In genomic region chr11:87427273-87428050, GRCm38 (mm10) we compare ENCODE assay signal across 10 mouse cellular contexts. TPM values are rescaled to one million over a fixed set of nuclear protein-coding genes. Genes with fewer than 3 reads are reported as not detected.
DNase-seq lines count a peak whose midpoint lies in the region; ATAC-seq and TF ChIP-seq lines count a peak whose summit lies in the region.
"Had no signal": no experiment of that assay in that cellular context is flagged by ENCODE, and none has a peak within 500 bp of the region (broad histone marks: within the 10 kb centered on the region; RNA-seq: fewer than 3 reads in every experiment).

No protein-coding gene starts in this region.

- no peak for TF ChIP-seq EP300 in heart, postnatal 0 days (IDR thresholded peaks at IDR 0.05; ENCODE audit: low read depth)

- H3K36me3 ChIP-seq in kidney, embryonic 15.5 days: no peaks in the 10 kb centered on the region
- H3K36me3 ChIP-seq in heart, postnatal 0 days (replicated peaks; ENCODE audit: control insufficient read depth, insufficient read depth, low read length): no peaks in the 10 kb centered on the region
- no peaks in the 10 kb centered on the region for H3K36me3 ChIP-seq in midbrain, embryonic 13.5 days

- no peak for ATAC-seq in kidney, embryonic 15.5 days (replicated peaks; ENCODE audit: low FRiP score)
- no peak for ATAC-seq in heart, postnatal 0 days (ENCODE audit: insufficient read depth, low read depth)
- ATAC-seq in midbrain, embryonic 13.5 days: no peak

- H3K4me3 ChIP-seq in kidney, embryonic 15.5 days (replicated peaks): no peak overlapping the region
- H3K4me3 ChIP-seq in heart, postnatal 0 days (ENCODE audit: low read depth, low read length): no peak overlapping the region
- no peak overlapping the region for H3K4me3 ChIP-seq in midbrain, embryonic 13.5 days (replicated peaks)
- H3K4me3 ChIP-seq: erythroblast, embryonic 14.5 days had no signal

- peak overlapping the region; percentile 68 for H3K27ac ChIP-seq in kidney, embryonic 15.5 days
- H3K27ac ChIP-seq in heart, postnatal 0 days (ENCODE audit: low read depth): peak overlapping the region; percentile 77
- H3K27ac ChIP-seq in midbrain, embryonic 13.5 days: peak overlapping the region; percentile 78

- no peaks in the 10 kb centered on the region for H3K9me3 ChIP-seq in kidney, embryonic 15.5 days (replicated peaks)
- H3K9me3 ChIP-seq in heart, postnatal 0 days (replicated peaks; ENCODE audit: control insufficient read depth, low read length): no peaks in the 10 kb centered on the region
- no peaks in the 10 kb centered on the region for H3K9me3 ChIP-seq in midbrain, embryonic 13.5 days
- H3K9me3 ChIP-seq: megakaryocyte, embryonic 14.5 days had no signal

- TF ChIP-seq CTCF in heart, postnatal 0 days (IDR thresholded peaks at IDR 0.05; ENCODE audit: low read depth): no peak

- peaks cover 7% of the 10 kb centered on the region; the same call in 1 of the 2 replicates for H3K4me1 ChIP-seq in kidney, embryonic 15.5 days
- no peaks in the 10 kb centered on the region for H3K4me1 ChIP-seq in heart, postnatal 0 days (ENCODE audit: control insufficient read depth, insufficient read depth)
- peaks cover 5% of the 10 kb centered on the region for H3K4me1 ChIP-seq in midbrain, embryonic 13.5 days (replicated peaks)

- WGBS in kidney, embryonic 15.5 days: 46% methylated on average over 1 of the region's 1 CpGs
- 55% methylated on average over 1 of the region's 1 CpGs for WGBS in heart, postnatal 0 days
- 55% methylated on average over 1 of the region's 1 CpGs for WGBS in midbrain, embryonic 13.5 days

- no peak for DNase-seq in kidney, postnatal 10 days
- peak; percentile 86 for DNase-seq in Muller cell, postnatal 12 days (ENCODE audit: inconsistent ontology term)
- DNase-seq in heart, postnatal 0 days (ENCODE audit: low spot score): peak; percentile 16
- DNase-seq in spleen, postnatal 10 days (ENCODE audit: low spot score in 2 of 2): no peak
- no peak for DNase-seq in frontal cortex, postnatal 36 days (ENCODE audit: low spot score in 2 of 2)
- no peak for DNase-seq in natural killer cell, adult 2 months (ENCODE audit: low spot score in 2 of 2)

- H3K27me3 ChIP-seq in kidney, embryonic 15.5 days: no peaks in the 10 kb centered on the region
- H3K27me3 ChIP-seq in heart, postnatal 0 days (ENCODE audit: control insufficient read depth, insufficient read depth, low read length): no peaks in the 10 kb centered on the region
- H3K27me3 ChIP-seq in midbrain, embryonic 13.5 days: no peaks in the 10 kb centered on the region
- H3K27me3 ChIP-seq: megakaryocyte, embryonic 14.5 days had no signal

- no peak overlapping the region for H3K4me2 ChIP-seq in kidney, embryonic 15.5 days
- no peak overlapping the region for H3K4me2 ChIP-seq in heart, postnatal 0 days (ENCODE audit: low read depth, low read length)
- no peak overlapping the region for H3K4me2 ChIP-seq in midbrain, embryonic 13.5 days (replicated peaks)

- no peak overlapping the region for H3K9ac ChIP-seq in kidney, embryonic 15.5 days
- no peak overlapping the region for H3K9ac ChIP-seq in heart, postnatal 0 days (replicated peaks; ENCODE audit: low read depth, low read length)
- no peak overlapping the region for H3K9ac ChIP-seq in midbrain, embryonic 13.5 days (replicated peaks)

RNA-seq across cellular contexts. Expression of gene Tex14, which starts 22.6 kb away (rescaled TPM):
- 0.60 and 0.65 TPM in 2 replicates for polyA plus RNA-seq in kidney, embryonic 15.5 days (2015; fragmentation: Nextera tagmentation; extraction: Ambion mirVana)
- total RNA-seq in heart, postnatal 0 days (2014; rRNA removed; ENCODE audit: low replicate concordance): 0.04 and 0.46 TPM in 2 replicates
- polyA plus RNA-seq in heart, postnatal 0 days (2015; fragmentation: Nextera tagmentation; extraction: Ambion mirVana): 0.22 TPM in 1 of 2 replicates, not detected in the other
- 0.19 and 0.38 TPM in 2 replicates for polyA plus RNA-seq in midbrain, embryonic 13.5 days (2015; fragmentation: Nextera tagmentation; extraction: Ambion mirVana)
- polyA plus RNA-seq: erythroblast, embryonic 14.5 days had no signal

RNA-seq across cellular contexts. Expression of gene Rad51c, which starts 22.7 kb away (rescaled TPM):
- 8.3 and 9.1 TPM in 2 replicates for polyA plus RNA-seq in kidney, embryonic 15.5 days (2015; fragmentation: Nextera tagmentation; extraction: Ambion mirVana)
- total RNA-seq in heart, postnatal 0 days (2014; rRNA removed; ENCODE audit: low replicate concordance): 3.7 and 6.9 TPM in 2 replicates
- 4.7 and 5.2 TPM in 2 replicates for polyA plus RNA-seq in heart, postnatal 0 days (2015; fragmentation: Nextera tagmentation; extraction: Ambion mirVana)
- polyA plus RNA-seq in midbrain, embryonic 13.5 days (2015; fragmentation: Nextera tagmentation; extraction: Ambion mirVana): 5.9 and 6.3 TPM in 2 replicates

Comparison
In these comparisons a context has a peak if more than half of its experiments do, and no peak if none do; other contexts are left out.
1. DNase-seq: peak in Muller cell, postnatal 12 days (single experiment) and heart, postnatal 0 days (single experiment); none in kidney, postnatal 10 days (single experiment), spleen, postnatal 10 days (0 of 2), frontal cortex, postnatal 36 days (0 of 2) and natural killer cell, adult 2 months (0 of 2).
2. Peak in every context shown above with its lines, with median percentiles within 50 percentile points of each other: H3K27ac ChIP-seq.